Mouse (Mus musculus) frontal cortex, adult 2 months (tissue): ENCODE results near the gene Slco3a1. TPM values are rescaled to one million over a fixed set of nuclear protein-coding genes. Genes with fewer than 3 reads are reported as not detected.

Experiments
- DNase-seq, 2 experiments: peaks; one replicate each; pipeline ENCODE4 v3.0.0; 2022; ENCODE audit warnings: low spot score in 1 of 2; ENCODE audit errors: extremely low spot score in 1 of 2
- polyA plus RNA-seq: library from polyadenylated mRNA; depleted of rRNA; stranded (reverse); fragments of >200 nt; gene quantifications from 2 replicates; pipeline ENCODE4 v1.2.3, GENCODE M21; 2012

Slco3a1 gene
- polyA plus RNA-seq, 1 experiment: 27.7 TPM

DNA sequence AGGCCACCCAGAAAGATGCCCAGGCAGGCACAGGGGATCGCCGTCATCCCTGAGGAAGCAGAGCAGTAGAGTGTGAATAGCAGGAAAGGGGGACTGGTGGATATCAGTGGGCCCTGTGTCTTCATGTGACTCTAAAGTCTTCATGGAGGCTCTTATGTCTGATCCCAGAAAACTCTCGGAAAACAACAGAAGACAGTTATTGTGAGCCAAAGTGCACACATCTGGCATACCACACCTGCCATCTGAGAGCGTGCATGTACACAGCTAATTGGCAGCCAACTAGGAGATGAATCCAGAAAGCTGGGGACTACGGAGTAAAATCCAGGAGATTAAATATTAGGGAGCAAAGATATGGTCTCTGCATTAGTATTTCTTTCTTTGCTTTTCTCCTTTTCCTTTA is 233.9 kb downstream of the Slco3a1 start:
- no peak for DNase-seq

DNA sequence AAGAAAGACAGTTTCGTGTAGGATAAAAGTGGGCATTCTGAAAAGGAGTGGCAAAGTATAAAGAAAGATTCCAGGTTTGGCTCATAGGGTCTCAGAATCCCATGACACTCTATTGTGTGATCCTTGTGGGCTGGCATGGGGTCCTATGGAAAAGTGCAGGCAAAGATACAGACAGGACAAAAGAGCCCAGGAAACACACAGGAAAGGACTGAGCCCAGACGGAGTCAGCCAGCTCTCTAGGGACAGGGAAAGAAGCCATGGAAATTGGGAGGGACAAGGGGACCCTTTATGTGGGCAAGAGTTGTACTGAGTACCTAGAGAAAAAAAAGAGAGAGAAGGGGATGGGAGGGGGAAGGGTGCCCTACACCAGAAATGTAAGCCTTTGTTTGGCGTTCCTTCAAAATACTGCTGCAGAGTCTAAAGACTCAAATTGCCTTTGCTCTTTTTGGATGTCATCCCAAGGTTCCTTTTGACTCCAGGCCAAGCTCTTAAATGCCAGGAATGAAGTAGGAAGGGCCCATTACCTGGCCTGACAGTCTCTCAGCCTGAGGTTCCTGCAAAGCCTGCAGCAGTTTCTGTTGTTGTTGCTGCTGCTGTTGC is 238.6 kb downstream of the Slco3a1 start:
- peak in 1 of 2 experiments; percentile 12 for DNase-seq

DNA sequence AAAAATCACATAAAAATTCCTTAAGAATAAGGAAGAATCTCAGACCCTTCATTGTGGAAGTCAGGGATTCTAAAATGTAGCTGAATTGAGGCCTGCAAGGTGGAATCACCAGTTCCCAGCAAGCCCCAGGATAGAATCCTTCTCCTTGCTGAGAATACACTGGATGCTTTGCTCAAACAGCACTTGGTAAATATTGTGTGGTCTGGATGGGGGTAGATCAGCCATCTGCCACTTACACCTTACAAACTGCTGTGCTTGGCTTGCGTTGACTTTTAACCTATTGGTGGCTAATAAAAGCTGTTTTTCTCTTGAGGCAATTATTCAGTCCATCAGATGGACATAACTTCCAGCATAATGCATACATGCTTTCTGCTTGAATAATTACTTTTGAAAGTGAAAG is 240.3 kb downstream of the Slco3a1 start:
- DNase-seq: no peak

DNA sequence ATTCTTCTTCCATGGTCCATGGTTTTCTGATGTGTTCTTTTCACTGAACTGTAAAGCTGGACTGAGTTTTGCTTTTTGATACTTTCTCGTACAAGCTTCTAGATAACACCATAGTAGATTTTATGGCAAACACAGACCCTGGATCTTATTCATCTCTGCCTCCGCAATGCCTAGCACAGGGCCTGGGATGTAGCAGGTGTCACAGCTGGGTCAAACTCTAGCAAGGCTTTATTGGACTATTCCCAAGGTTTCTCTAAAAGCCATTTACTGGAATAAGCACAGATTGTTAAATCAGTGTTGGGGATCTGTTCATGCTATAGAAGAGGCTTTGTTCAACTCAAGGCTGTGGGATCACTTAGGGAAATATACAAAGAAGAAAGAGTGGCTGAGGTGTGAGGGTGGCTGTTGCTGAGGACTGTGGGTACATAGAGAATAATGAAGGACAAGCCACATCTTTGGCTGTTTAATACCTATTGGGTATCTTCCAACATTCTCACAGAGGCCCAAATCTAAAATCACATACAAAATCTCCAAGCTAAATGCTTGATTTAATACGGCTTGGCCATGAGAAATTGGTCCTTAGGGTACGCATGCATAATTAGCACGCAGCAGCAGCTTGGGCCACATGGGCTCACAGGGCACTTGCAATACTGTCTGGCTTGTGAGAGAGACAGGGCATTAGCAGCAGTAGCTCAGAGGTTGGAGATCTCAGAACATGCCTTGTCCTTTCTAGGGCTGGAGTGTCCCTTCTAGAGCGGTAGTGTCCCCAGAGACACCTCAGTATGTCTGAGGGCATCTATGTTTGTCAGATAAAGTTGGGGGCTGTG is 241.1 kb downstream of the Slco3a1 start:
- no peak for DNase-seq

DNA sequence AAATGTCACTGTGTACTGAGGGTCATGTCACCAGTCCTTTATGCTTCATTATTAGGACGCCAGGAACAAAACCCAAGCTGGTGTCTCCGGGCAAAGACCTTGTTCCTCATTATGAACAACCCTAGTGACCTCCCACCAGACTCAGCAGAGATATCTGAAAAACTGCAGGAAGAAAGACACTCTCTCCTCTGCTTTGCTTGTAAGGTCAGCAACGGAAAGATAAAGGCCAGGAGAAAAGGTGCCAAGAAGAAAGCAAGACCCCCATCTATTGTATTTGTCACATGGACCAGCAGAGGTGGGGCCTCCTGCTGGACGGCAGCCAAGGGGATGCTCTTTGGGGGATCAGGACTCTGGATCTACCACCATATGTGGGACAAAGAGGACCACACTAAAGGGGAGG is 243.0 kb downstream of the Slco3a1 start:
- DNase-seq: no peak

DNA sequence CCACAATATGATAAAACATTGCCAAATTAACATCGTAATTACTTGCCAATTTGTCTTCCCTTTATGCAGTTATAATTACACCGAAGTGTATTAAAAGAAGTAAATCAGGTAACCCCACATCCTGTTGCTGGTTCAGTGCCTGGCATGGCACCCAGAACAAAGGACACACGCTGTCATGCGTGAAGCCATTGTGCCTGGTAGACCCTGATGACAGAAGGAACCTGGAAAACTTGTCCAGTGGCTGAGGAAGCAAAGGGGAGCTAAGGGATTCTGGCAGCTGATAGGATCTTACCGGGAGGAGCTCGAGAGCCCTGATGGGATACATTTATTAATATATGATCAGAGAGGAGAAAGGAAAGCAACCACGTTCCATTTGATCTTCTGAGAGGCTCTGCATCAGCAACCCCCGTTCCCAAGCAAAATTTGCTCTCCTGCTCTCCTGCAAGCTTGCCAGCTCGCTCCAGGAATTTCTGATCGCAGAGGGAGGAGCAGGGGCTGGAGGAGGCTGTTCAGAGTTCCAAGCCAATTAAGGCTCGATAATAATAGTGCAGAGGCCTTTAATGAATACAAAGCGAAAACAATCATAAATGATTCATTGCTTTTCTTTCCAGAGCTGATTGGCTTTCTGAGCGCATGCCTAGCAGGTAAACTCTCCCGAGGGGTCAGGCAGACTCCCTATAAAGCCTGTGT is 250.8 kb downstream of the Slco3a1 start:
- peak in 1 of 2 experiments; percentile 52 for DNase-seq

DNA sequence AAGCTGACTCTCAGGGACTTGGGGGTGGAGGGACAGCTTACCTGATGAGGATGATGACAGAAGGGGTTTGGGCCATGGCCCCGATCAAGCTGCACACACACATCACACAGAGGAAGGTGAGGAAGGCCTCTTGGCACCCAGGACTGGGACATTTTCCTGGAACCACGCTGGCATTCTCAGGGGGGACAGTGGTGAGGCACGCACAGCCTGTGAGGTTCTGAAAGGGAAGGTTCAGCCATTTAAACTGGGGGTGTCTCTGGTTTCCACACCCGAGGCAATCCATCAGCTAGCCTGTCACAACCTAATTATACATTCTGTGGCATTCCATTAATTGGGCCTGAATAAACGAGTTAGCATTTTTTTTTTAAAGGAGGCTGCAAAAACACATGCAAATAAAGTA is 251.5 kb downstream of the Slco3a1 start:
- no peak for DNase-seq

DNA sequence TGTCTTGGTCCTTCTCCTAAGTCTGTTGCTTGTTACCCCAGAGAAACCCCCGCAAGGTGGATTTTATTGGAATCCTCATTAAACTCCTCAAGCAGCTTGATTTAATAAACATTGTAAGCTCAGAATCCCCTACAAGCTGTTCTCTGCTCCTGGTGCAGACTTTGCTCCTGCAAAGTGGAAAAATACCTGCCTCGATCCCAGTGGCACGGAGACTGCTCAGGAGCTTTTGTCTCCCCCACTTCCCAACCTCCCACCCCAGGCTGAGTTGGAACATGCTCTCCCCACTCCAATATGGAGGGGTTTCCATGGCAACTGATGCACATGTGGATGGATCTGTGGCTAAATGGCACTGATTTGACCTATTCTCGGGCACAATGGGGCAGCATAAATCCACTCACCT is 268.0 kb downstream of the Slco3a1 start:
- no peak for DNase-seq

DNA sequence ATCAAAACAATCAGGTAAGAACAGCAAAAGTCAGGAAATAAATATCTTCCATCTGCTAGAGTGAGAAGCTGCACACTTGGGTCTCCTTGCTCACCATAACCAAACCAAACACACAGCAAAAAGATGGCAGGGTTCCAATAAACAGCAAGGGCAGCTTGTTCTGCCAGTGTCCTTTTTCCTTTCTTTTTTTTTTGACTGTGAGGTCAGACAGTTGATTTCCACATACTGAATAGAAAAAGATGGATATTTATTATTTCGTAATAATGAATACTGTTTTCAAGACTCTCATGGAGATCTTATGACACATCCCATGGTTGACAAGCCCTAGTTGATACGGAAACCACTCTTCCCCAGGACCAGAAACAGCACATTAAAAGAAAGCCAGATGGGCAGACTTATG is 274.2 kb downstream of the Slco3a1 start:
- no peak for DNase-seq

DNA sequence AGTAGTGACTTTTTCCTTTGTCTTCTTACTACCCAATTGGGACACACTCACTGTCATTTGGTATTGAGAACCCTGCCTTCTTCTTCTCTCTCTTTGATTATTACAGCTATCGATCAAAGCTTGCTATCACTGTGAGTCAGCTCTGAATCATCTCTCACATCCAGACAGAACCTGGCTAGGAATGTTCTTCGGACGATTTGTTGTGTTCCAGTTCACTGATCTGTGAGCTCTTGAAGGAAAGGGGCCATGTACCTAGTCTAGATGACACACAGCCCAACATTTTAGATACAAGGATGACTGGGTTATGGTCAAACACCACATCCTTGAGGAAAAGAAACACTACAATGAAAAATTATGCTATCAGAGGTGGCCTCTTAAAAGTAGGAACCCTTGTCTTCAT is 275.2 kb downstream of the Slco3a1 start:
- no peak for DNase-seq

DNA sequence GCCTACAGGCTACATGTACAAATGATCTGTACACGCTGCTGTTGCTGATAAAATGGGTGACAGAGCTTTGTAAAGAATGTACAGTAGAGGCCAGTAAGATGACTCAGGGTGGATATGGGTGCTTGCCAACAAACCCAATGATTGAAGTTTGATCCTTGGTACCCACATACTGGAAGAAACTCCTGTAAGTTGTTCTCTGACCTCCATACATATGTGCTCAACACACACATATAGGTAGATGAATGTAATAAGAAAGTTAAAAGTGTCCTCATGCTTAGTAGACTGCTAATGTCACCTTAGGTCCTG is 284.5 kb downstream of the Slco3a1 start:
- DNase-seq: no peak

DNA sequence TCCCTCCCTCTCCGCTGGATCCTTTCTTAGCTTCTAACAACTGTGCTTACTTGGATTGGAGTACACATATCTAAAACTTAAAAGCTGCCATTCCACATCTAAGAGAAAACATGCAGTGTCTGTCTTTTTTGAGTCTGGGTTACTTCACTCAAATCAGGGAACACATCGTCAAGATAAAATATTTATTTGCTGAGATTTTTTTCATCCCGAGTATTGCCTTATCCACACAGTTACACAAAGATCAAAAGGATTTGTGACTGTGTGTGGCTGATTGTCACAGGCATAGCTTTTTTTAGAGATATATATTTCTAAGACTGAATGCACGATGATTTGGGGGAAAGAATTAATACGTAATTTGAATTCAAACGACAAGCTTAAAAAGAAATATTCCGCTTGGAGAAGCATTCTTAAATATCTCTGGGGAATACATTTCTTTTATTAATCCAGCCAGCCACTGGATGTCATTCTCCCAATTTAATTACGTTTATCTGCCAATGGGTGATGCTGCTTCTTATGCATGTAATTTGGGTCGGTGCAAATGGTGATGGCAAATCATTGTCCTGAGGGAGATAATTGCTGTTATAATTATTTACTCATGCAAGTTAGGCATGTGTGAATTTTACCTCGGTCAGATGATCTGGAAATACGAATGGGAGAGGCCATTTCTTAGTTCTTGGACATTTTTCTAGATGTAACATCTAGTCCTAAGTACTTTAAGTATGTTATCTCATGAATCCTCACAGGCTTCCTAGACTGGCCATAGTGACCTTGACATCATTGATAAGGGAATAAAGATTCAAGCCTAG is 285.1 kb downstream of the Slco3a1 start:
- no peak for DNase-seq

DNA sequence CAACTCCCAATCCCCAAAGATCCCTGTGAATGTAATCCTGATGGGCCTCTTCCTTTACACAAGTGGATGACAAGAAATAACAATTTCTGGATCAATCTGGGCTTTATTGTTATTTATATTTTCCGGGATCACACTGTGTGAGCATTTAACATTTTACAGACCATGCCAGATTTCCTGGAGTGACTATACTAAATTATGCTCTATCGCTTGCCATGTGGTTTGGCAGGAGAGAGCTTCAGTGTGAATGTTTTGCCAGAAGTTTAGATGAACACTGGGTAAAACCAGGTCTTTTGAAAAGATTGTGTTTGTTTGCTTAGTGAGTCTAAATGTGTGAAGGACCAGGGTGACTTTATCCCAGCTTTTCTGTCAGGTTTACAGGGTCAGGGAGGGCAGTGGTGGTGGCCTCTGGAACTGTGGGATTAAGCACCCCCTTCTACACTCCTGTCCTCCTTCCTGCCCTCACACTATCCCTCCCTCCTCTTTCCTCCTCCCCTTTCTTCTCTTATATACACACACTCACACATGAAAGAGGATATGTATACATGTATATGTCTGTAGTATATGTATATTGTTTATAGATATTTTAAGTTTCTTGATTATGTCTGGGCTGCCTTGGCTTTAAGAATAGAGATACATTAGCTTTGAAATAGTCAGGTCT is 287.9 kb downstream of the Slco3a1 start:
- DNase-seq: no peak

DNA sequence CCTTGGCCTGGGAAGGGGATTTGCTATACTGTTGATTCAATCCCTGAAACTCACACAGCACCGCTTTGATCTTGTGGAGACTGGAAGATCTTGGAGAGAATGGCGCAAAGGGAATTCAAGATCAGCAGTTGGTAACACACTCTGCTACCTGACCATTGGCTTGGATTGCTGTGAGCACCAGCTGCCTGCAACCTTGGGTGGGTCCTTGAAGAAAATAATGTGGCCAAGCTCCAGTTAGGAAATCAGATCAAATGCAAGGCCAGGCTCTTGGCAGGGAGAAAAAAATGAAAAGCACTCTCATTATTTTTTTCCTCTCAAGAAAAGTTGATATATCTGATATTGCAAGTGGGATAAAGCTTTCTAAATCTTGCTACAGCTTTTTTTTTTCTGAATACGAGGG is 298.3 kb downstream of the Slco3a1 start:
- DNase-seq: no peak

DNA sequence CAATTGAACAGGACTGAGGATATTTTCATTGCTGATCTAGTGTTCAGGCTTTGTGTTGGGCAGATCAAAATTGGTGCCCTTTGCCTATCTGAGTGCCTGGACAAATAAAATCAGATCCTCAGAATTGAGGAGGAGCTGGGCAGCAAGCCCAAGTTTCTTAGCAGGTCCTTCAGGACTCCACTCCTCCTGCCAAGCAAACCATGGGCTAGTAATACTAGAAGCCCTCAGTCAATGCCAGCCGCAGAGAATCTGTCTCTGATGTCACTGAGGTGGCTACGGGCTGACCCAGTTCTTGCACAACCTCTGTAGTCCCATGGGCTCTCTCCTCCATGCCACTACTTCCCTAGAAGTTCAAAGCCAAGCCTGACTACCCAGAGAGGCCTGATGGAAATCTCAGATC is 302.5 kb downstream of the Slco3a1 start:
- no peak for DNase-seq

DNA sequence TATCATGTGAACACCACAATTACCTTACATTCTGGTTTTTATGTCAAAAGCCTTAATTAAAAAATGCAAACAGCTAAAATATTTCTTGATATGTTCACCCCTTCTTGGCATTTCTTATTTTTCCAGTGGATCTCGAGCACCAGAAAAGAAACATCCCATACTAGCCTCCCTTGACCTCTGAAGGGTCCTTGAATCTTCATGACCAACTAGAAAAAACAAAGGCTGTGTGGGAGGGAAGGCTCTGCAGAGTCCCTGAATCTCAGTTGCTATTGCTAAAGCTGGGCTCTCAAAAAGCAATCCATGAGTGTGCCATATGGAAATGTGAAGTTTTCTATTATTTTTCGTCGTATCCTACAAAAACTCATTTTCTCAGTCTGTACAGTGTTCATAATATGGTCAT is 313.3 kb downstream of the Slco3a1 start:
- DNase-seq: no peak

DNA sequence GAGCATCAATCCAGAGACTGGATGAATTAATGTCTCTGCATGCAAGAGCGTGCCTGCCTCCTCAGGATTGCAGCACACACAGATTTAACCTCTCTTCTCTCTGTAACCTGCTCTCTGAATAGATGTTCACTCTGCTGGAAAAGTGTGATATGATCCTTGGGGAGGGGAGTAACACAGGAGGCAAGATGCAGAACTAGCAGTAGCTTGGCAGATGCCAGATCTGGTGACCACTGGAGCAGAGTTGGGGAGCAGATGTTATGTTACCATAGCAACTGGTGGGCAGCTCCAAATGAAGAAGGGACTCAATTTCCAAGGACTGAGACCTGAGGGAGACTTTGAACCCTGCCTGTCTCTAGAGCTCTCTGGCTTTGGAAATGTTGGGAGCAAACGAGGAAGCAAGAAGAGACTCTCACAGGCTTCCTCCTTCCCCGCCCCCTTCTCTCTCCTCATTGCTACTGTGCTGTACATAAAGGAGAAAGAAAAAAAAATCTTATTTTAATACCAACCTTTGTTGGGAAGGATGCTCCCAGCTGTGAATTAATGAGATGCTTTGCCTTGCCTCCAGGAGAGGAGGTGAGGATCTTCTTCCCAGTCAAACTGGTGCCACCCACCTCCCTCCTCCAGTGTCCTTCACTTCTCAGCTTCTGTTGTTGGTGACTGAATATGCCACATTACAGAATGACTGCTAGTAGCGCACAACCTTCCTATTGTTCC is 314.0 kb downstream of the Slco3a1 start:
- DNase-seq: peak in 1 of 2 experiments; percentile 29
